Mouse (Mus musculus) MEL-GATA-1-ER (cell line): ENCODE results near the gene Psma6.
"Not testable (repeated sequence)": the region's sequence is repeated elsewhere in the genome, so short reads cannot be mapped to it uniquely, and the experiment has no call there.

ENCODE experiments used
- DNase-seq: peaks from one replicate; pipeline ENCODE4 v3.0.0-alpha.2; 2012; ENCODE audit warnings: low read depth; ENCODE audit errors: extremely low read depth

Gene Psma6

GRCm38 (mm10) chr12:55384023-55384749, at the start of gene Psma6:
Gene Psma6 (plus strand): TSS chr12:55384222.
- DNase-seq: no peak

- not testable (repeated sequence) for DNase-seq
These were observed 45.5 kb upstream of the Psma6 start for GRCm38 (mm10) chr12:55338490-55338889.

- not testable (repeated sequence) for DNase-seq
These were observed 41.0 kb upstream of the Psma6 start for GRCm38 (mm10) chr12:55343045-55343444.

GRCm38 (mm10) chr12:55343998-55344397, 40.0 kb upstream of the Psma6 start:
- DNase-seq: no peak

GRCm38 (mm10) chr12:55344583-55344982, 39.4 kb upstream of the Psma6 start:
- no peak for DNase-seq

GRCm38 (mm10) chr12:55353423-55353822, 30.6 kb upstream of the Psma6 start:
- DNase-seq: no peak

- DNase-seq: peak; percentile 23
These were observed 29.1 kb upstream of the Psma6 start for GRCm38 (mm10) chr12:55354904-55355303.

- no peak for DNase-seq
These were observed 26.7 kb upstream of the Psma6 start for GRCm38 (mm10) chr12:55357303-55357702.

- DNase-seq: no peak
These were observed 23.1 kb upstream of the Psma6 start for GRCm38 (mm10) chr12:55360929-55361328.

- no peak for DNase-seq
These were observed 18.9 kb upstream of the Psma6 start for GRCm38 (mm10) chr12:55365083-55365482.

- DNase-seq: no peak
These were observed 11.5 kb upstream of the Psma6 start for GRCm38 (mm10) chr12:55372424-55373055.

GRCm38 (mm10) chr12:55376956-55377609, 6.9 kb upstream of the Psma6 start:
- no peak for DNase-seq

- DNase-seq: no peak
These were observed 6.4 kb upstream of the Psma6 start for GRCm38 (mm10) chr12:55377610-55377980.

GRCm38 (mm10) chr12:55384826-55385225, 804 bp downstream of the Psma6 start:
- no peak for DNase-seq

GRCm38 (mm10) chr12:55385931-55386330, 1.9 kb downstream of the Psma6 start:
- no peak for DNase-seq

- DNase-seq: no peak
These were observed 2.4 kb downstream of the Psma6 start for GRCm38 (mm10) chr12:55386456-55386855.

GRCm38 (mm10) chr12:55387083-55387787, 3.2 kb downstream of the Psma6 start:
- no peak for DNase-seq

- no peak for DNase-seq
These were observed 3.9 kb downstream of the Psma6 start for GRCm38 (mm10) chr12:55387788-55388465.

GRCm38 (mm10) chr12:55388478-55388877, 4.5 kb downstream of the Psma6 start:
- DNase-seq: peak; percentile 29

GRCm38 (mm10) chr12:55389132-55390081, 5.4 kb downstream of the Psma6 start:
- peak; percentile 83 for DNase-seq
